In genomic region chr4:131364671-131365252, GRCm38 (mm10) we compare ENCODE assay signal across 10 mouse cellular contexts.
DNase-seq lines count a peak whose midpoint lies in the region; ATAC-seq and TF ChIP-seq lines count a peak whose summit lies in the region.
"Had no signal": no experiment of that assay in that cellular context is flagged by ENCODE, and none has a peak within 500 bp of the region (broad histone marks: within the 10 kb centered on the region; RNA-seq: fewer than 3 reads in every experiment).

No protein-coding gene starts in this region.

- TF ChIP-seq POLR2A in CH12.LX (IDR thresholded peaks at IDR 0.05; ENCODE audit: low read depth, low read length), result no peak

- H3K4me2 ChIP-seq in hindbrain, postnatal 0 days (ENCODE audit: low read depth, low read length), result no peak overlapping the region
- H3K4me2 ChIP-seq in hindbrain, embryonic 12.5 days (replicated peaks), result no peak overlapping the region
- no peak overlapping the region for H3K4me2 ChIP-seq in CH12.LX (ENCODE audit: insufficient read depth, low read depth, poor library complexity, severe bottlenecking)
- H3K4me2 ChIP-seq in liver, embryonic 14.5 days (ENCODE audit: low read depth), result no peak overlapping the region
- H3K4me2 ChIP-seq: embryonic facial prominence, embryonic 13.5 days; limb, embryonic 15.5 days had no signal

- no peaks in the 10 kb centered on the region for H3K4me1 ChIP-seq in hindbrain, postnatal 0 days (ENCODE audit: insufficient read depth, low read length)
- peaks cover 3% of the 10 kb centered on the region; the same call in 1 of the 2 replicates for H3K4me1 ChIP-seq in hindbrain, embryonic 12.5 days
- peaks cover 7 to 53% of the 10 kb centered on the region in 2 experiments for H3K4me1 ChIP-seq in CH12.LX (ENCODE audit: control insufficient read depth in 1 of 2, insufficient read depth in 2 of 2)
- no peaks in the 10 kb centered on the region for H3K4me1 ChIP-seq in liver, embryonic 14.5 days (replicated peaks; ENCODE audit: control insufficient read depth in 2 of 2, insufficient read depth in 2 of 2, low read length in 1 of 2)
- H3K4me1 ChIP-seq: embryonic facial prominence, embryonic 13.5 days; limb, embryonic 15.5 days had no signal

- no peak overlapping the region for H3K4me3 ChIP-seq in hindbrain, postnatal 0 days (ENCODE audit: low read length)
- H3K4me3 ChIP-seq in hindbrain, embryonic 12.5 days, result no peak overlapping the region
- H3K4me3 ChIP-seq in CH12.LX (replicated peaks in 1 of 3; ENCODE audit: low read depth in 2 of 3, low read length in 2 of 3, poor library complexity in 1 of 3), result no peak overlapping the region
- H3K4me3 ChIP-seq in liver, embryonic 14.5 days (ENCODE audit: insufficient read depth in 1 of 2, low read depth in 2 of 2, low read length in 2 of 2), result no peak overlapping the region
- H3K4me3 ChIP-seq: embryonic facial prominence, embryonic 13.5 days; limb, embryonic 15.5 days had no signal

- intact Hi-C loops in left cerebral cortex, postnatal 10 days (cut with DNase I), result loop anchor here (5.0 kb wide), 2 partner anchors 63 to 92 kb away; no protein-coding TSS in a partner anchor

- dilution Hi-C loops in CH12.LX (cut with MboI; ENCODE audit: extremely low pct_ligation_motif_present, extremely low pct_unique_long_range_greater_than_20kb, low sequenced_read_pairs), result no loop called here

- in situ Hi-C loops in CH12.LX (cut with MboI; ENCODE audit: low pct_ligation_motif_present, low pct_unique_long_range_greater_than_20kb, low sequenced_read_pairs), result loop anchor here (5.0 kb wide), 1 partner anchor 68 kb away; no protein-coding TSS in a partner anchor

- WGBS in hindbrain, postnatal 0 days, result 30% methylated on average over 6 of the region's 6 CpGs
- WGBS in hindbrain, embryonic 12.5 days, result 25% methylated on average over 6 of the region's 6 CpGs
- 22% methylated on average over 6 of the region's 6 CpGs for WGBS in liver, embryonic 14.5 days (ENCODE audit: insufficient replicate concordance)

- H3K9ac ChIP-seq in hindbrain, postnatal 0 days (replicated peaks; ENCODE audit: low read length), result no peak overlapping the region
- no peak overlapping the region for H3K9ac ChIP-seq in hindbrain, embryonic 12.5 days
- H3K9ac ChIP-seq in CH12.LX (ENCODE audit: insufficient read depth, low read depth), result no peak overlapping the region
- H3K9ac ChIP-seq in liver, embryonic 14.5 days (replicated peaks), result no peak overlapping the region
- H3K9ac ChIP-seq: embryonic facial prominence, embryonic 13.5 days; limb, embryonic 15.5 days had no signal

- peak; percentile 53 for DNase-seq in hindbrain, postnatal 0 days (ENCODE audit: low spot score)
- peak; percentile 87 for DNase-seq in CH12.LX (ENCODE audit: extremely low read depth)
- peak; percentile 69 for DNase-seq in adrenal gland, postnatal 14 days
- DNase-seq in embryo, embryonic 9.5 days (ENCODE audit: extremely low spot score), result peak; percentile 56
- no peak for DNase-seq in liver, embryonic 14.5 days (ENCODE audit: low read depth in 3 of 3, low spot score in 3 of 3)
- DNase-seq in thymus, postnatal 25 days, result peak; percentile 23
- DNase-seq in left cerebral cortex, postnatal 10 days (ENCODE audit: extremely low spot score in 1 of 2, low spot score in 2 of 2), result no peak

- TF ChIP-seq CTCF in hindbrain, postnatal 0 days (IDR thresholded peaks at IDR 0.05; ENCODE audit: low read depth), result peak; percentile 57
- peak; percentile 68 to 85 for TF ChIP-seq CTCF in CH12.LX (conservative IDR thresholded peaks at IDR 0.05 in 1 of 2, IDR thresholded peaks at IDR 0.05 in 1 of 2; ENCODE audit: low read depth in 2 of 2, low read length in 2 of 2)
- peak; percentile 45 for TF ChIP-seq CTCF in liver, embryonic 14.5 days (IDR thresholded peaks at IDR 0.05; ENCODE audit: low read depth)

- H3K9me3 ChIP-seq in hindbrain, postnatal 0 days (ENCODE audit: low read length), result no peaks in the 10 kb centered on the region
- no peaks in the 10 kb centered on the region for H3K9me3 ChIP-seq in hindbrain, embryonic 12.5 days (replicated peaks)
- H3K9me3 ChIP-seq in CH12.LX (replicated peaks; ENCODE audit: low read length), result no peaks in the 10 kb centered on the region
- no peaks in the 10 kb centered on the region for H3K9me3 ChIP-seq in liver, embryonic 14.5 days (ENCODE audit: control insufficient read depth, low read length)
- H3K9me3 ChIP-seq: embryonic facial prominence, embryonic 13.5 days; limb, embryonic 15.5 days had no signal

- TF ChIP-seq EP300 in CH12.LX (IDR thresholded peaks at IDR 0.05; ENCODE audit: low read length), result no peak
- TF ChIP-seq EP300 in liver, embryonic 14.5 days (IDR thresholded peaks at IDR 0.05; ENCODE audit: low read depth), result no peak

- peak; percentile 62 for TF ChIP-seq RAD21 in CH12.LX (IDR thresholded peaks at IDR 0.05; ENCODE audit: low read depth, low read length)

- no peaks in the 10 kb centered on the region for H3K79me2 ChIP-seq in CH12.LX (replicated peaks; ENCODE audit: control insufficient read depth, extremely low read depth, insufficient read depth, poor library complexity, severe bottlenecking)

- no peaks in the 10 kb centered on the region for H3K36me3 ChIP-seq in hindbrain, postnatal 0 days (ENCODE audit: insufficient read depth, low read length)
- H3K36me3 ChIP-seq in hindbrain, embryonic 12.5 days, result no peaks in the 10 kb centered on the region
- no peaks in the 10 kb centered on the region for H3K36me3 ChIP-seq in CH12.LX (replicated peaks in 1 of 2; ENCODE audit: control insufficient read depth in 1 of 2, insufficient read depth in 1 of 2, low read length in 1 of 2)
- no peaks in the 10 kb centered on the region for H3K36me3 ChIP-seq in liver, embryonic 14.5 days (replicated peaks; ENCODE audit: control insufficient read depth, insufficient read depth, low read depth)
- H3K36me3 ChIP-seq: embryonic facial prominence, embryonic 13.5 days; limb, embryonic 15.5 days had no signal

- H3K27ac ChIP-seq in hindbrain, postnatal 0 days, result no peak overlapping the region
- no peak overlapping the region for H3K27ac ChIP-seq in hindbrain, embryonic 12.5 days
- no peak overlapping the region for H3K27ac ChIP-seq in CH12.LX (ENCODE audit: insufficient read depth, low read depth)
- no peak overlapping the region for H3K27ac ChIP-seq in liver, embryonic 14.5 days
- H3K27ac ChIP-seq: embryonic facial prominence, embryonic 13.5 days; limb, embryonic 15.5 days had no signal

- H3K27me3 ChIP-seq in hindbrain, postnatal 0 days (ENCODE audit: insufficient read depth, low read length), result no peaks in the 10 kb centered on the region
- no peaks in the 10 kb centered on the region for H3K27me3 ChIP-seq in hindbrain, embryonic 12.5 days
- H3K27me3 ChIP-seq in CH12.LX (replicated peaks), result no peaks in the 10 kb centered on the region
- no peaks in the 10 kb centered on the region for H3K27me3 ChIP-seq in liver, embryonic 14.5 days (ENCODE audit: control insufficient read depth, insufficient read depth, low read length)
- H3K27me3 ChIP-seq: limb, embryonic 15.5 days had no signal

- ATAC-seq in hindbrain, postnatal 0 days, result no peak
- no peak for ATAC-seq in hindbrain, embryonic 12.5 days (ENCODE audit: low FRiP score)
- ATAC-seq in liver, embryonic 14.5 days (ENCODE audit: insufficient read depth), result no peak

TF ChIP-seq in CH12.LX, 34 proteins besides CTCF, POLR2A, EP300 and RAD21:
- TF ChIP-seq BHLHE40 (IDR thresholded peaks at IDR 0.05; ENCODE audit: low read depth, low read length) (peak; percentile 91), ELF1 (IDR thresholded peaks at IDR 0.05; ENCODE audit: low read depth, low read length) (peak; percentile 61), SMC3 (IDR thresholded peaks at IDR 0.05; ENCODE audit: low read depth, low read length) (peak; percentile 86), JUND (conservative IDR thresholded peaks at IDR 0.05; ENCODE audit: low read depth, low read length) (no peak), ZNF384 (IDR thresholded peaks at IDR 0.05; ENCODE audit: low read depth, low read length) (no peak), IRF4 (IDR thresholded peaks at IDR 0.05; ENCODE audit: low read depth, low read length) (peak; percentile 30; the same call in 1 of the 2 replicates), ZC3H11A (IDR thresholded peaks at IDR 0.05; ENCODE audit: low read depth, low read length) (no peak)

Comparison
In these comparisons a context has a peak if more than half of its experiments do, and no peak if none do; other contexts are left out.
1. DNase-seq: peak in hindbrain, postnatal 0 days (single experiment), CH12.LX (single experiment), adrenal gland, postnatal 14 days (single experiment), embryo, embryonic 9.5 days (single experiment) and thymus, postnatal 25 days (single experiment); none in liver, embryonic 14.5 days (0 of 3) and left cerebral cortex, postnatal 10 days (0 of 2).
2. Peak in every context shown above with its lines, with median percentiles within 50 percentile points of each other: CTCF ChIP-seq.